In the genomic region with DNA sequence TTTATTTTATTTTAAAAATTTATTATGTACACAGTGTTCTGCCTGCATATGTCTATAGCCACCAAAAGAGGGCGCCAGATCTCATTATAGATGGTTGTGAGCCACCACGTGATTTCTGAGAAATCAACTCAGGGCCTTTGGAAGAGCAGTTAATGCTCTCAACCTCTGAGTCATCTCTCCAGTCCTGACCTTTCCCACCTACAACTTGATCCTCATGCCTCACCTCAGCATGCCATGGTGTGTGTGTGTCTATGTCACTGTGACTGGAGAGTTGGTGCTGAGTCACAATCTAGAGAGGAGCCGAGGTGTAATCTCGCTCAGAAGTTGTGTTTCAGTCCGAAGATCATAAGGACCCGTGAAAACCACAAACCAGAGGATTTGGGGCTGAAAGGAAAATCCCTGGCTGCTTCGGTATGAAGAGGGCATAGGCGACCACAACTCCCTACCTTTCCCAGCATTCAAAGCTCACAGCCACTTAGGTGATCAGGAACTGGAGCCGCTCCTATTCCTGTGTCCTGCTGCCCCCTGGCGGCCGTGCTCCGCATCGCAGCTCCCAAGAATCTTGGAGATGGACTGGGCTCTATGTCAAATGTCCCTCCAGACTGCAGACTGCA, we compare ENCODE assay signal across 8 mouse cellular contexts. TPM values are rescaled to one million over a fixed set of nuclear protein-coding genes. Genes with fewer than 3 reads are reported as not detected.
DNase-seq lines count a peak whose midpoint lies in the region; ATAC-seq and TF ChIP-seq lines count a peak whose summit lies in the region.

No protein-coding gene starts in this region.

- H3ac ChIP-seq in C2C12 (ENCODE audit: control insufficient read depth, insufficient read length, low read depth): no peak overlapping the region

- H3K79me2 ChIP-seq in C2C12 (ENCODE audit: control insufficient read depth, insufficient read depth): no peaks in the 10 kb centered on the region

- H3K36me3 ChIP-seq in C2C12 (ENCODE audit: control insufficient read depth, insufficient read depth): no peaks in the 10 kb centered on the region

- peak; percentile 88 for TF ChIP-seq CTCF in C2C12 (IDR thresholded peaks at IDR 0.05; ENCODE audit: control insufficient read depth, insufficient read depth, insufficient read length)

- peak; percentile 48 for DNase-seq in WW6 (ENCODE audit: low read depth, low spot score)
- peak; percentile 97 to 98 for DNase-seq in cerebellum, postnatal 4 days (ENCODE audit: low spot score in 2 of 2)
- DNase-seq in large intestine, adult 2 months (ENCODE audit: low read depth, low spot score): peak; percentile 70
- DNase-seq in lung, adult 18-20 months: peak; percentile 89 to 92
- peak; percentile 80 for DNase-seq in retina, postnatal 1 day
- DNase-seq in urinary bladder, adult 2 months (ENCODE audit: low spot score): peak; percentile 97

- ATAC-seq in granulocyte monocyte progenitor cell, adult 5-6 weeks (replicated peaks; ENCODE audit: poor library complexity, severe bottlenecking): peak; percentile 72

- WGBS in large intestine, adult 2 months: 14% methylated on average over 13 of the region's 13 CpGs

- no peaks in the 10 kb centered on the region for H3K79me3 ChIP-seq in C2C12 (ENCODE audit: low read depth)

- no peak overlapping the region for H3K4me3 ChIP-seq in C2C12 (ENCODE audit: insufficient read depth, poor library complexity, severe bottlenecking)

- H3K27me3 ChIP-seq in C2C12 (ENCODE audit: control insufficient read depth, insufficient read depth, insufficient read length): peaks cover 14% of the 10 kb centered on the region

TF ChIP-seq in C2C12, 6 proteins besides CTCF, POLR2A, EP300 and RAD21:
- TF ChIP-seq MAX (IDR thresholded peaks at IDR 0.05) (peak; percentile 46), FOSL1 (IDR thresholded peaks at IDR 0.05; ENCODE audit: insufficient read depth, low read length, poor library complexity, severe bottlenecking) (no peak), MYOD1 (IDR thresholded peaks at IDR 0.05; ENCODE audit: control insufficient read depth, insufficient read length, low read depth) (no peak), USF1 (IDR thresholded peaks at IDR 0.05; ENCODE audit: low read depth) (peak; percentile 97)

RNA-seq across cellular contexts. Expression of gene H2-Q1, which starts 18.5 kb away (rescaled TPM):
- 3.3 TPM for polyA plus RNA-seq in C2C12 (2012; fragmentation: generic; extraction: Trizol)
- total RNA-seq in granulocyte monocyte progenitor cell, adult 5-6 weeks (2014; fragmentation: Nextera tagmentation): not detected in 2 replicates
- not detected in 2 replicates for total RNA-seq in granulocyte monocyte progenitor cell, adult 5-6 weeks (2017)
- 16.5 and 51.5 TPM in 2 replicates for polyA plus RNA-seq in large intestine, adult 2 months (2012; rRNA removed)
- 0.19 TPM in 2 replicates for polyA plus RNA-seq in urinary bladder, adult 2 months (2012; rRNA removed)

RNA-seq across cellular contexts. Expression of gene H2-D1, which starts 39.2 kb away (rescaled TPM):
- 23.5 TPM for polyA plus RNA-seq in C2C12 (2012; fragmentation: generic; extraction: Trizol)
- total RNA-seq in granulocyte monocyte progenitor cell, adult 5-6 weeks (2014; fragmentation: Nextera tagmentation): 275 and 369 TPM in 2 replicates
- 399 and 416 TPM in 2 replicates for total RNA-seq in granulocyte monocyte progenitor cell, adult 5-6 weeks (2017)
- 1,065 and 1,224 TPM in 2 replicates for polyA plus RNA-seq in large intestine, adult 2 months (2012; rRNA removed)
- polyA plus RNA-seq in urinary bladder, adult 2 months (2012; rRNA removed): 589 and 606 TPM in 2 replicates

RNA-seq across cellular contexts. Expression of gene H2-Q2, which starts 40.3 kb away (rescaled TPM):
- polyA plus RNA-seq in C2C12 (2012; fragmentation: generic; extraction: Trizol): 0.11 TPM
- 0.45 TPM in 1 of 2 replicates, not detected in the other for total RNA-seq in granulocyte monocyte progenitor cell, adult 5-6 weeks (2014; fragmentation: Nextera tagmentation)
- total RNA-seq in granulocyte monocyte progenitor cell, adult 5-6 weeks (2017): not detected in 2 replicates
- polyA plus RNA-seq in large intestine, adult 2 months (2012; rRNA removed): 245 and 632 TPM in 2 replicates
- 3.0 and 3.4 TPM in 2 replicates for polyA plus RNA-seq in urinary bladder, adult 2 months (2012; rRNA removed)

Comparison
In these comparisons a context has a peak if more than half of its experiments do, and no peak if none do; other contexts are left out.
1. RNA of gene H2-D1, which starts 39.2 kb away (polyA plus RNA-seq): 1,065 to 1,224 TPM in large intestine, adult 2 months and 589 to 606 TPM in urinary bladder, adult 2 months; 23.5 TPM in C2C12 (single experiment); every median in the first group is over 10 times any median in the second.
2. RNA of gene H2-Q2, which starts 40.3 kb away (polyA plus RNA-seq): 245 to 632 TPM in large intestine, adult 2 months; 3.0 to 3.4 TPM in urinary bladder, adult 2 months and 0.11 TPM in C2C12 (single experiment); every median in the first group is over 10 times any median in the second.
3. Peak in every context shown above with its lines, with median percentiles within 50 percentile points of each other: DNase-seq.